ENCODE assay signal across 8 mouse cellular contexts in the genomic region with DNA sequence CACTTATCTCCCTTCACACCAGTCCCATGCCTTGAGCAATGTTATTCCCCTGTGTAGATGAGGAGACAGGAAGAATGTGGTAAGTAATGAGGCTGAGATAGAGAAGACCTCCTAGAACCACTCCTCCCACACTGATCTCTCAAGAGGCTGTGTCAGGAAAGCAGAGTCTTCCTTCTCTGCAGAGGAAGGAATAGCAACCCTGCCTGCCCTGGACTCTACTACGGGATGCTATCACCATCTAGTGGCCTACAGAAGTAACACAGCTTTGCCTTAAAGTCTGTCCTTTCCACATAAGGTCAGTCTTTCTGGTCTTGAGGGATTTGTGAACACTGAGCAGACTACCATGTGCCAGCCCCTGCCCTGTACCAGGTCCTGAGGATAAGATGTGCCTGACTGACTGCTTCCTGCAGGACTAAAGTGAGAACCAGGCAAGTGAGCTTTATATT. TPM values are rescaled to one million over a fixed set of nuclear protein-coding genes. Genes with fewer than 3 reads are reported as not detected.
DNase-seq lines count a peak whose midpoint lies in the region; ATAC-seq and TF ChIP-seq lines count a peak whose summit lies in the region.

No protein-coding gene starts in this region.

- H3K36me3 ChIP-seq in forebrain, embryonic 16.5 days (ENCODE audit: control insufficient read depth, insufficient read depth), result no peaks in the 10 kb centered on the region
- H3K36me3 ChIP-seq in neural tube, embryonic 14.5 days (ENCODE audit: control insufficient read depth, insufficient read depth, low read length), result no peaks in the 10 kb centered on the region

- WGBS in forebrain, embryonic 16.5 days, result 5% methylated on average over 1 of the region's 1 CpGs
- 0% methylated on average over 1 of the region's 1 CpGs for WGBS in neural tube, embryonic 14.5 days

- H3K27ac ChIP-seq in forebrain, embryonic 16.5 days (ENCODE audit: low read length), result no peak overlapping the region
- H3K27ac ChIP-seq in layer of hippocampus, adult 2 months, result peak overlapping the region; percentile 12; the same call in 1 of the 2 replicates
- no peak overlapping the region for H3K27ac ChIP-seq in neural tube, embryonic 14.5 days (ENCODE audit: low read depth, low read length)

- H3K9ac ChIP-seq in forebrain, embryonic 16.5 days (replicated peaks; ENCODE audit: low read depth, low read length), result no peak overlapping the region
- H3K9ac ChIP-seq in neural tube, embryonic 14.5 days (replicated peaks; ENCODE audit: low read depth, low read length), result no peak overlapping the region

- DNase-seq in MEL-GATA-1-ER (ENCODE audit: extremely low read depth, low read depth), result peak; percentile 59
- peak; percentile 74 to 76 for DNase-seq in cerebellum, adult 18-20 months
- peak; percentile 69 to 72 for DNase-seq in layer of hippocampus, adult 2 months (ENCODE audit: low spot score in 2 of 2)
- peak; percentile 46 to 57 for DNase-seq in lung, adult 18-20 months
- DNase-seq in thymus, postnatal 10 days (ENCODE audit: low spot score in 2 of 2), result peak; percentile 62 to 66

- H3K4me1 ChIP-seq in forebrain, embryonic 16.5 days (replicated peaks; ENCODE audit: control insufficient read depth, insufficient read depth, low read length), result 0 out of 2 replicates have a peak, but pooled peaks cover 2% of the 10 kb centered on the region
- H3K4me1 ChIP-seq in neural tube, embryonic 14.5 days (ENCODE audit: control insufficient read depth, insufficient read depth, low read length), result peaks cover 2% of the 10 kb centered on the region; the same call in 1 of the 2 replicates

- peak; percentile 98 for TF ChIP-seq CTCF in layer of hippocampus, adult 2 months (conservative IDR thresholded peaks at IDR 0.05)

- H3K4me3 ChIP-seq in forebrain, embryonic 16.5 days (replicated peaks; ENCODE audit: low read length), result no peak overlapping the region
- H3K4me3 ChIP-seq in layer of hippocampus, adult 2 months, result no peak overlapping the region
- no peak overlapping the region for H3K4me3 ChIP-seq in neural tube, embryonic 14.5 days (ENCODE audit: low read depth, low read length)

- peak; percentile 92 for ATAC-seq in forebrain, embryonic 16.5 days
- ATAC-seq in hematopoietic stem cell, adult 5-6 weeks (replicated peaks in 1 of 2; ENCODE audit: insufficient read depth in 1 of 2, low FRiP score in 2 of 2, low TSS enrichment in 1 of 2, low read depth in 1 of 2, poor library complexity in 2 of 2, severe bottlenecking in 2 of 2), result peak; percentile 83 to 85
- peak; percentile 95 for ATAC-seq in neural tube, embryonic 14.5 days (ENCODE audit: low read depth)

- no peaks in the 10 kb centered on the region for H3K27me3 ChIP-seq in forebrain, embryonic 16.5 days (replicated peaks; ENCODE audit: control insufficient read depth, insufficient read depth, low read length)
- H3K27me3 ChIP-seq in neural tube, embryonic 14.5 days (ENCODE audit: control insufficient read depth, insufficient read depth, low read length), result no peaks in the 10 kb centered on the region

- no peak overlapping the region for H3K4me2 ChIP-seq in forebrain, embryonic 16.5 days (ENCODE audit: low read length)
- no peak overlapping the region for H3K4me2 ChIP-seq in neural tube, embryonic 14.5 days (ENCODE audit: low read depth, low read length)

- H3K9me3 ChIP-seq in forebrain, embryonic 16.5 days (ENCODE audit: control insufficient read depth, low read length), result no peaks in the 10 kb centered on the region
- H3K9me3 ChIP-seq in neural tube, embryonic 14.5 days (ENCODE audit: control insufficient read depth, low read length), result no peaks in the 10 kb centered on the region

RNA-seq across cellular contexts. Expression of a gene that starts 21.9 kb away (rescaled TPM):
- polyA plus RNA-seq in forebrain, embryonic 16.5 days (2015; fragmentation: Nextera tagmentation; extraction: Ambion mirVana), result 9.7 and 11.0 TPM in 2 replicates
- 6.1 and 7.1 TPM in 2 replicates for total RNA-seq in hematopoietic stem cell, adult 5-6 weeks (2017)
- total RNA-seq in layer of hippocampus, adult 2 months (2021), result 1 to 10 TPM; 6.2 to 8.1 TPM
- polyA plus RNA-seq in neural tube, embryonic 14.5 days (2014; fragmentation: Nextera tagmentation; extraction: Ambion mirVana), result 9.6 and 10.8 TPM in 2 replicates

RNA-seq across cellular contexts. Expression of a gene that starts 25.6 kb away (rescaled TPM):
- 1.0 and 1.3 TPM in 2 replicates for polyA plus RNA-seq in forebrain, embryonic 16.5 days (2015; fragmentation: Nextera tagmentation; extraction: Ambion mirVana)
- total RNA-seq in hematopoietic stem cell, adult 5-6 weeks (2017), result 0.55 and 0.69 TPM in 2 replicates
- 1 to 10 TPM; 1.1 to 1.6 TPM for total RNA-seq in layer of hippocampus, adult 2 months (2021)
- polyA plus RNA-seq in neural tube, embryonic 14.5 days (2014; fragmentation: Nextera tagmentation; extraction: Ambion mirVana), result 0.91 and 1.3 TPM in 2 replicates
